Mouse (Mus musculus) MEL (cell line): ENCODE data around the gene Nsg2. TPM values are rescaled to one million over a fixed set of nuclear protein-coding genes. Genes with fewer than 3 reads are reported as not detected.
A peak's percentile ranks its signal among the peaks of the same experiment; 100 is the strongest.

Source experiments
- DNase-seq: peaks from one replicate; pipeline ENCODE4 v3.0.0; 2011; ENCODE audit warnings: low read depth, low spot score
- H3K27ac ChIP-seq: 2 replicates; pipeline ENCODE4 v1.5.1; 2012; ENCODE audit warnings: low read depth, mild to moderate bottlenecking, control low read depth, low read length, moderate library complexity; ENCODE audit not compliant: control insufficient read depth
- H3K27me3 ChIP-seq, 2 experiments: fragments of 150-350 bp in 1 of 2; sonication (generic) in 1 of 2; 2 replicates each; pipeline ENCODE4 v1.6.1; 2012; ENCODE audit warnings: low read length in 2 of 2, mild to moderate bottlenecking in 2 of 2, improper control_type of control experiment in 1 of 2, moderate library complexity in 1 of 2; ENCODE audit not compliant: insufficient read depth in 2 of 2, control insufficient read depth in 1 of 2
- H3K36me3 ChIP-seq, 2 experiments: 2 replicates each; pipeline ENCODE4 v1.6.1; 2012 to 2014; ENCODE audit warnings: low read length in 2 of 2, improper control_type of control experiment in 1 of 2, inconsistent platforms in 1 of 2, mild to moderate bottlenecking in 1 of 2; ENCODE audit not compliant: insufficient read depth in 2 of 2, control insufficient read depth in 1 of 2
- H3K4me1 ChIP-seq, 2 experiments: fragments of 150-350 bp in 1 of 2; sonication (generic) in 1 of 2; 2 replicates each; pipeline ENCODE4 v1.6.1; 2012; ENCODE audit warnings: low read length in 2 of 2, improper control_type of control experiment in 1 of 2, mild to moderate bottlenecking in 1 of 2; ENCODE audit not compliant: insufficient read depth in 2 of 2, control insufficient read depth in 1 of 2
- H3K4me3 ChIP-seq, 2 experiments: fragments of 150-350 bp in 1 of 2; sonication (generic) in 1 of 2; 2 replicates each; pipeline ENCODE4 v1.5.1; 2012; ENCODE audit warnings: low read depth in 2 of 2, low read length in 2 of 2, mild to moderate bottlenecking in 2 of 2, moderate library complexity in 2 of 2, control low read depth in 1 of 2, improper control_type of control experiment in 1 of 2; ENCODE audit not compliant: control insufficient read depth in 1 of 2, insufficient read depth in 1 of 2
- H3K79me2 ChIP-seq: 2 replicates; pipeline ENCODE4 v1.6.1; 2012; ENCODE audit warnings: mild to moderate bottlenecking, low read length, moderate library complexity; ENCODE audit not compliant: control insufficient read depth, poor library complexity, insufficient read depth
- H3K9ac ChIP-seq: 2 replicates; pipeline ENCODE4 v1.6.1; 2012; ENCODE audit warnings: low read depth, mild to moderate bottlenecking, control low read depth, low read length, moderate library complexity; ENCODE audit not compliant: control insufficient read depth, poor library complexity, severe bottlenecking
- H3K9me3 ChIP-seq: fragments of 150-350 bp; sonication (generic); replicated peaks from 2 replicates; pipeline ENCODE4 v1.6.1; 2012; ENCODE audit warnings: mild to moderate bottlenecking, low read length, improper control_type of control experiment, moderate library complexity; ENCODE audit not compliant: insufficient read depth
- BHLHE40 ChIP-seq: IDR thresholded peaks from 2 replicates; pipeline ENCODE4 v1.6.1; 2012; ENCODE audit warnings: low read depth, mild to moderate bottlenecking, inconsistent platforms, low read length, improper control_type of control experiment, borderline replicate concordance
- CHD1 ChIP-seq: IDR thresholded peaks from 2 replicates; pipeline ENCODE4 v1.6.1; 2012; ENCODE audit warnings: low read depth, mild to moderate bottlenecking, inconsistent platforms, low read length, improper control_type of control experiment
- CTCF ChIP-seq, 3 experiments: IDR thresholded peaks in 2 of 3; conservative IDR thresholded peaks in 1 of 3; 2 replicates each; pipeline ENCODE4 v1.5.1; 2011 to 2012; ENCODE audit warnings: low read length in 3 of 3, low read depth in 2 of 3, mild to moderate bottlenecking in 2 of 3, improper control_type of control experiment in 1 of 3, inconsistent platforms in 1 of 3, mixed read lengths in 1 of 3, moderate library complexity in 1 of 3; ENCODE audit not compliant: control insufficient read depth in 1 of 3, insufficient read depth in 1 of 3, poor library complexity in 1 of 3, severe bottlenecking in 1 of 3
- ELF1 ChIP-seq: IDR thresholded peaks from 2 replicates; pipeline ENCODE4 v1.6.1; 2014; ENCODE audit warnings: low read depth, mild to moderate bottlenecking, inconsistent platforms, low read length, improper control_type of control experiment, moderate library complexity
- EP300 ChIP-seq, 2 experiments: IDR thresholded peaks; 2 replicates each; pipeline ENCODE4 v1.6.1; 2011; ENCODE audit warnings: improper control_type of control experiment in 2 of 2, low read length in 2 of 2, low read depth in 1 of 2, mild to moderate bottlenecking in 1 of 2
- ETS1 ChIP-seq: IDR thresholded peaks from 2 replicates; pipeline ENCODE4 v1.6.1; 2012; ENCODE audit warnings: low read depth, mild to moderate bottlenecking, inconsistent platforms, low read length, improper control_type of control experiment, moderate library complexity
- GABPA ChIP-seq: IDR thresholded peaks from 2 replicates; pipeline ENCODE4 v1.6.1; 2012; ENCODE audit warnings: low read depth, mild to moderate bottlenecking, inconsistent platforms, low read length, improper control_type of control experiment, moderate library complexity
- JUND ChIP-seq: IDR thresholded peaks from 2 replicates; pipeline ENCODE4 v1.6.1; 2011; ENCODE audit warnings: low read depth, mild to moderate bottlenecking, improper control_type of control experiment, low read length
- KAT2A ChIP-seq: conservative IDR thresholded peaks from 2 replicates; pipeline ENCODE4 v1.6.1; 2012; ENCODE audit warnings: low read depth, low read length, improper control_type of control experiment, inconsistent platforms
- MAFK ChIP-seq: IDR thresholded peaks from 2 replicates; pipeline ENCODE4 v1.6.1; 2011; ENCODE audit warnings: low read depth, mild to moderate bottlenecking, low read length, improper control_type of control experiment, borderline replicate concordance
- MAX ChIP-seq: IDR thresholded peaks from 2 replicates; pipeline ENCODE4 v1.6.1; 2011; ENCODE audit warnings: low read length, improper control_type of control experiment
- MEF2A ChIP-seq: IDR thresholded peaks from 2 replicates; pipeline ENCODE4 v1.6.1; 2014; ENCODE audit warnings: low read depth, mild to moderate bottlenecking, inconsistent platforms, low read length, improper control_type of control experiment; ENCODE audit not compliant: poor library complexity, insufficient replicate concordance, severe bottlenecking; ENCODE audit errors: extremely low read depth
- MXI1 ChIP-seq: IDR thresholded peaks from 2 replicates; pipeline ENCODE4 v1.6.1; 2011; ENCODE audit warnings: mild to moderate bottlenecking, low read depth, low read length, improper control_type of control experiment
- MYB ChIP-seq: IDR thresholded peaks from 2 replicates; pipeline ENCODE4 v1.6.1; 2011; ENCODE audit warnings: mild to moderate bottlenecking, low read depth, low read length, improper control_type of control experiment
- POLR2A ChIP-seq, 2 experiments: IDR thresholded peaks; 2 replicates each; pipeline ENCODE4 v1.6.1; 2011 to 2012; ENCODE audit warnings: low read length in 2 of 2, mild to moderate bottlenecking in 2 of 2, control low read depth in 1 of 2, improper control_type of control experiment in 1 of 2, low read depth in 1 of 2, moderate library complexity in 1 of 2; ENCODE audit not compliant: control insufficient read depth in 1 of 2, insufficient read depth in 1 of 2, poor library complexity in 1 of 2
- POLR2AphosphoS2 ChIP-seq: IDR thresholded peaks from 2 replicates; pipeline ENCODE4 v1.6.1; 2011; ENCODE audit warnings: low read length, improper control_type of control experiment
- POLR2AphosphoS5 ChIP-seq: IDR thresholded peaks from 2 replicates; pipeline ENCODE4 v1.6.1; 2012; ENCODE audit warnings: low read depth, borderline replicate concordance, mild to moderate bottlenecking, inconsistent platforms, low read length, moderate library complexity, mixed read lengths
- RCOR1 ChIP-seq: IDR thresholded peaks from 2 replicates; pipeline ENCODE4 v1.6.1; 2012; ENCODE audit warnings: low read depth, mild to moderate bottlenecking, inconsistent platforms, low read length, improper control_type of control experiment
- TAL1 ChIP-seq: IDR thresholded peaks from 2 replicates; pipeline ENCODE4 v1.6.1; 2012; ENCODE audit warnings: mild to moderate bottlenecking, inconsistent platforms, low read length, moderate library complexity, mixed read lengths
- TCF12 ChIP-seq: IDR thresholded peaks from 2 replicates; pipeline ENCODE4 v1.6.1; 2014; ENCODE audit warnings: low read depth, mild to moderate bottlenecking, inconsistent platforms, low read length, improper control_type of control experiment, moderate library complexity
- USF1 ChIP-seq: IDR thresholded peaks from 2 replicates; pipeline ENCODE4 v1.6.1; 2014; ENCODE audit warnings: low read depth, mild to moderate bottlenecking, inconsistent platforms, low read length, improper control_type of control experiment, moderate library complexity
- USF2 ChIP-seq, 2 experiments: IDR thresholded peaks; 2 replicates each; pipeline ENCODE4 v1.6.1; 2011 to 2012; ENCODE audit warnings: improper control_type of control experiment in 2 of 2, low read length in 2 of 2, borderline replicate concordance in 1 of 2, inconsistent platforms in 1 of 2, low read depth in 1 of 2, mild to moderate bottlenecking in 1 of 2; ENCODE audit not compliant: insufficient read depth in 1 of 2
- ZC3H11A ChIP-seq: IDR thresholded peaks from 2 replicates; pipeline ENCODE4 v1.6.1; 2012; ENCODE audit warnings: low read depth, mild to moderate bottlenecking, inconsistent platforms, low read length, improper control_type of control experiment
- ZKSCAN1 ChIP-seq: IDR thresholded peaks from 2 replicates; pipeline ENCODE4 v1.6.1; 2012; ENCODE audit warnings: low read depth, mild to moderate bottlenecking, inconsistent platforms, low read length, improper control_type of control experiment, moderate library complexity
- ZMIZ1 ChIP-seq: IDR thresholded peaks from 2 replicates; pipeline ENCODE4 v1.6.1; 2012; ENCODE audit warnings: low read depth, mild to moderate bottlenecking, inconsistent platforms, low read length, improper control_type of control experiment, moderate library complexity
- polyA plus RNA-seq, 2 experiments: library from polyadenylated mRNA; stranded (reverse) in 1 of 2; unstranded in 1 of 2; fragments of >175 nt in 1 of 2; fragments of >200 nt in 1 of 2; gene quantifications; 2 replicates each; pipeline versions ENCODE4 v1.2.1 to v1.2.4; 2012; ENCODE audit warnings: low replicate concordance in 2 of 2, low read depth in 1 of 2; ENCODE audit not compliant: insufficient read length in 2 of 2, insufficient read depth in 1 of 2, missing spikeins in 1 of 2
- total RNA-seq: library from RNA; depleted of rRNA; stranded (reverse); fragments of 300-350 nt; gene quantifications from 2 replicates; pipeline ENCODE4 v1.2.3, GENCODE M21; 2012

The Nsg2 gene
- total and polyA plus RNA-seq, 3 experiments: not detected

DNA sequence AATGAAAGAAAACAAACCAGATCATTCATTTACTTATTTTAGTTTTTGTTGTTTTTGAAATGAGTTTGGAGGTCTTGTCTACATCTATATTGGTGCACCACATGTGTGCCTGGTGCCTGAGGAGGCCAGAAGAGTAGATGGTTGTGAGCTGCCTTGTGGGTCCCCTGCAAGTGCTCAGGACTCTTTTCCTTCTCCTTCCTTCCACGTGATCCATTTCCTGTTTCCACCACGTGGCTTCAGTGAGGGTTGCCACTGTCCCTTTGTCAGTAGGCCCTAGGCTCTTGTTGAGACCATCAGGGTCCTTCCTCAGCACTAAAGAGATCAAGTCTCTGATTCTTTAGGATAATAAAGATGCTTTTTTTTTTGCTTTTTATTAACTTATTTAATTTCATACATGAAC, 15.5 kb upstream of the Nsg2 start:
- Histone ChIP-seq H3K4me3 (no peak overlapping the region), H3K27ac (no peak overlapping the region), H3K9me3 (no peaks in the 10 kb centered on the region), H3K27me3 (peaks cover 0 to 2% of the 10 kb centered on the region in 2 experiments; a peak in 1 of 4 replicates), H3K9ac (no peak overlapping the region), H3K79me2 (no peaks in the 10 kb centered on the region; the same call in 1 of the 2 replicates), H3K36me3 (peaks cover 0 to 14% of the 10 kb centered on the region in 2 experiments; a peak in 2 of 4 replicates), H3K4me1 (peaks cover 5 to 10% of the 10 kb centered on the region in 2 experiments; a peak in 2 of 4 replicates)
- no peak for DNase-seq
- TF ChIP-seq MAX (peak; percentile 36; the same call in 1 of the 2 replicates), ZKSCAN1 (no peak)

DNA sequence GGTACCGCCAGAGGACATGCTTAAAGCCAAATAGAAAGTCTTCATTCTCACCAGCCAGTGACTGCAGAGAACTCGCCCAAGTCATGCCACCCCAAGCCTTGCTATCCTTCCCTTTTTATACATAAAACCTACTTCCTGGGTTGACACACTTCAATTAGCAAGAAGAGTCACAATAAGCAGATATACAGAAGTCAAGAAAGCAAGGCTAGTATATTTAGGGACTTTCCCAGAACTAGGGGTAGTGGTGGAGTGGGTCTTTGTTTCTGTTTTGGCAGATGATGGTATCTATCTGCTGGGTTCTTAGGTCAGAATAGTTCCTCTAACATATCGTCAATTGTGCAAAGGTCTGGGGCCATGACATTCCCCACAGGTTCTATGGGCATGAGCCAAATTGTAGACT, 7.7 kb upstream of the Nsg2 start:
- Histone ChIP-seq H3K9ac (no peak overlapping the region), H3K27ac (no peak overlapping the region), H3K9me3 (no peaks in the 10 kb centered on the region), H3K4me1 (no peaks in the 10 kb centered on the region), H3K36me3 (no peaks in the 10 kb centered on the region), H3K79me2 (no peaks in the 10 kb centered on the region), H3K27me3 (peaks cover 4 to 8% of the 10 kb centered on the region in 2 experiments), H3K4me3 (no peak overlapping the region)
- no peak for DNase-seq
- TF ChIP-seq USF2 (IDR thresholded peaks at IDR 0.05; ENCODE audit: borderline replicate concordance in 1 of 2, insufficient read depth in 1 of 2, low read depth in 1 of 2, low read length in 2 of 2) (no peak), CHD1 (no peak), MEF2A (no peak), JUND (no peak), POLR2AphosphoS5 (no peak), GABPA (no peak), USF1 (no peak), KAT2A (no peak), POLR2A (IDR thresholded peaks at IDR 0.05; ENCODE audit: control insufficient read depth in 1 of 2, insufficient read depth in 1 of 2, low read depth in 1 of 2, low read length in 2 of 2, poor library complexity in 1 of 2) (no peak), TAL1 (no peak), ZMIZ1 (no peak), EP300 (IDR thresholded peaks at IDR 0.05; ENCODE audit: low read depth in 1 of 2, low read length in 2 of 2) (no peak)

DNA sequence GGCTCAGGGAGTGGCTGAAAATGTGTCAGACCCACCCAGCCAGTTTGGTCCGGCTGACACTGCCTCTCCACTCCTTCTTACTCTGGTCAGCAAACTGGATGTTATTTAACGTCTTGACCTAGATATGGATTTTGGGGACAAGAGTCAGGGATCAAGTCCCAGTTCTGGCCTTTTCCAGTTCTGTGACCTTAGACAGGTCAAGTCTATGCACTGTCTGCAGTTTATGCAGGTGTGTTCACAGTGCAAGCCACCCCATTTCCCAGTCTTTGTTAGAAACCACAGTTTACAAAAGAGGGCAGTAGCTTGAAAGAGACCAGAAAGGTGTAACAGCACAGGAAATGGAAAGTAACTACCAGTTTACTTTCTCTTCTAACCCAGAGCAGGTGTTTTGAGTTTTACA, 547 bp upstream of the Nsg2 start:
- Histone ChIP-seq H3K4me3 (no peak overlapping the region), H3K27me3 (peaks cover 8 to 18% of the 10 kb centered on the region in 2 experiments), H3K9me3 (no peaks in the 10 kb centered on the region), H3K27ac (no peak overlapping the region), H3K36me3 (no peaks in the 10 kb centered on the region), H3K4me1 (no peaks in the 10 kb centered on the region), H3K79me2 (no peaks in the 10 kb centered on the region), H3K9ac (no peak overlapping the region)
- no peak for DNase-seq
- no peak for TF ChIP-seq ZMIZ1
- no peak for TF ChIP-seq GABPA
- no peak for TF ChIP-seq MAFK
- no peak for TF ChIP-seq ZC3H11A
- no peak for TF ChIP-seq USF2 (IDR thresholded peaks at IDR 0.05; ENCODE audit: borderline replicate concordance in 1 of 2, insufficient read depth in 1 of 2, low read depth in 1 of 2, low read length in 2 of 2)
- no peak for TF ChIP-seq POLR2AphosphoS2
- TF ChIP-seq POLR2AphosphoS5: no peak
- no peak for TF ChIP-seq EP300 (IDR thresholded peaks at IDR 0.05; ENCODE audit: low read depth in 1 of 2, low read length in 2 of 2)
- no peak for TF ChIP-seq TCF12
- TF ChIP-seq MXI1: no peak
- TF ChIP-seq RCOR1: no peak
- TF ChIP-seq BHLHE40: no peak
- no peak for TF ChIP-seq CTCF (IDR thresholded peaks at IDR 0.05 in 2 of 3, conservative IDR thresholded peaks at IDR 0.05 in 1 of 3; ENCODE audit: control insufficient read depth in 1 of 3, insufficient read depth in 1 of 3, low read depth in 2 of 3, low read length in 3 of 3, poor library complexity in 1 of 3, severe bottlenecking in 1 of 3)
- TF ChIP-seq POLR2A (IDR thresholded peaks at IDR 0.05; ENCODE audit: control insufficient read depth in 1 of 2, insufficient read depth in 1 of 2, low read depth in 1 of 2, low read length in 2 of 2, poor library complexity in 1 of 2): no peak
- no peak for TF ChIP-seq ELF1
- TF ChIP-seq TAL1: no peak
- TF ChIP-seq ETS1: no peak
- no peak for TF ChIP-seq MYB
